Mouse (Mus musculus) kidney, postnatal 0 days (tissue): ENCODE data around the gene Jak3. TPM values are rescaled to one million over a fixed set of nuclear protein-coding genes. Genes with fewer than 3 reads are reported as not detected.
"Not testable (repeated sequence)": the region's sequence is repeated elsewhere in the genome, so short reads cannot be mapped to it uniquely, and the experiment has no call there.

Source experiments
- ATAC-seq: fragments of 200-750 bp; cut with Nextera tagmentation; replicated peaks from 2 replicates; pipeline ENCODE4 v1.8.0; 2017; ENCODE audit warnings: low read depth, moderate number of reproducible peaks, moderate TSS enrichment, moderate library complexity; ENCODE audit not compliant: low FRiP score
- DNase-seq: peaks from one replicate; pipeline ENCODE4 v3.0.0-alpha.2; 2016; ENCODE audit warnings: low spot score
- H3K27ac ChIP-seq: fragments of 300-500 bp; sonication (generic); 2 replicates; pipeline ENCODE4 v1.5.1; 2014; ENCODE audit warnings: mild to moderate bottlenecking
- H3K27me3 ChIP-seq: fragments of 300-500 bp; sonication (generic); 2 replicates; pipeline ENCODE4 v1.6.1; 2014; ENCODE audit warnings: low read length, mixed read lengths; ENCODE audit not compliant: insufficient read depth
- H3K36me3 ChIP-seq: fragments of 300-500 bp; sonication (generic); 2 replicates; pipeline ENCODE4 v1.6.1; 2014; ENCODE audit warnings: low read length, mixed read lengths; ENCODE audit not compliant: insufficient read depth
- H3K4me1 ChIP-seq: fragments of 300-500 bp; sonication (generic); replicated peaks from 2 replicates; pipeline ENCODE4 v1.6.1; 2014; ENCODE audit warnings: antibody characterized with exemption, low read length, mixed read lengths; ENCODE audit not compliant: insufficient read depth
- H3K4me2 ChIP-seq: fragments of 300-500 bp; sonication (generic); 2 replicates; pipeline ENCODE4 v1.6.1; 2014; ENCODE audit warnings: mild to moderate bottlenecking, low read length, moderate library complexity, mixed read lengths
- H3K4me3 ChIP-seq: fragments of 300-500 bp; sonication (generic); replicated peaks from 2 replicates; pipeline ENCODE4 v1.5.1; 2014; ENCODE audit warnings: low read depth, low read length
- H3K9ac ChIP-seq: fragments of 300-500 bp; sonication (generic); 2 replicates; pipeline ENCODE4 v1.6.1; 2014; ENCODE audit warnings: low read depth, low read length
- H3K9me3 ChIP-seq: fragments of 300-500 bp; sonication (generic); replicated peaks from 2 replicates; pipeline ENCODE4 v1.6.1; 2016; ENCODE audit warnings: low read length, inconsistent platforms, mixed read lengths
- CTCF ChIP-seq: IDR thresholded peaks from 2 replicates; pipeline ENCODE4 v1.5.1; 2016; ENCODE audit warnings: antibody characterized with exemption, low read depth, mild to moderate bottlenecking, moderate library complexity
- WGBS: fragments of 180-500 bp; shearing (Covaris S2); extraction: QIAGEN DNeasy Blood & Tissue Kit; methylation state at CpG from one replicate; pipeline ENCODE4 v1.1.7; 2014; 5-methylcytosine and 5-hydroxymethylcytosine counted together
- microRNA-seq: library from miRNA; unstranded; fragments of <30 nt; microRNA quantifications from one replicate; pipeline ENCODE4, GENCODE M21; 2016
- polyA plus RNA-seq: library from polyadenylated mRNA; unstranded; fragments of >200 nt; fragmentation: Nextera tagmentation; extraction: Ambion mirVana; gene quantifications from 2 replicates; pipeline ENCODE4 v1.2.1, GENCODE M21; 2015

Jak3 gene
- polyA plus RNA-seq, 1 experiment from 2014 or later = 5.3 TPM

GRCm38 (mm10) chr8:71728240-71728785, 52.2 kb downstream of the Jak3 start:
- WGBS = 7% methylated on average over 20 of the region's 21 CpGs
- Histone ChIP-seq H3K4me1 (no peaks in the 10 kb centered on the region), H3K4me3 (peak overlapping the region; percentile 26), H3K36me3 (no peaks in the 10 kb centered on the region), H3K4me2 (peak overlapping the region; percentile 55), H3K9me3 (no peaks in the 10 kb centered on the region), H3K27me3 (no peaks in the 10 kb centered on the region), H3K9ac (peak overlapping the region; percentile 42; the same call in 1 of the 2 replicates), H3K27ac (no peak overlapping the region)
- TF ChIP-seq CTCF = no peak
- peak; percentile 27; the same call in 1 of the 2 replicates for ATAC-seq
- DNase-seq = peak; percentile 42

- H3K9ac ChIP-seq = no peak overlapping the region
- ATAC-seq = no peak
- no peaks in the 10 kb centered on the region for H3K27me3 ChIP-seq
- DNase-seq = no peak
- no peaks in the 10 kb centered on the region for H3K9me3 ChIP-seq
- no peaks in the 10 kb centered on the region for H3K4me1 ChIP-seq
- 5% methylated on average over 14 of the region's 16 CpGs for WGBS
- no peak overlapping the region for H3K27ac ChIP-seq
- peak overlapping the region; percentile 55 for H3K4me2 ChIP-seq
- H3K36me3 ChIP-seq = no peaks in the 10 kb centered on the region
- no peak for TF ChIP-seq CTCF
- H3K4me3 ChIP-seq = peak overlapping the region; percentile 26
Measured at GRCm38 (mm10) chr8:71728826-71729620, 52.9 kb downstream of the Jak3 start.

- no peak for ATAC-seq
- no peak overlapping the region for H3K9ac ChIP-seq
- H3K27ac ChIP-seq = no peak overlapping the region
- WGBS = 43% methylated on average over 3 of the region's 3 CpGs
- no peaks in the 10 kb centered on the region for H3K27me3 ChIP-seq
- no peaks in the 10 kb centered on the region for H3K9me3 ChIP-seq
- no peaks in the 10 kb centered on the region for H3K4me1 ChIP-seq
- no peak overlapping the region for H3K4me2 ChIP-seq
- peak; percentile 48 for DNase-seq
- TF ChIP-seq CTCF = peak; percentile 70
- no peaks in the 10 kb centered on the region for H3K36me3 ChIP-seq
- no peak overlapping the region for H3K4me3 ChIP-seq
Measured at GRCm38 (mm10) chr8:71731652-71732230, 55.6 kb downstream of the Jak3 start.

- H3K4me3 ChIP-seq, H3K4me2 ChIP-seq, H3K9me3 ChIP-seq, H3K27me3 ChIP-seq, H3K9ac ChIP-seq, H3K4me1 ChIP-seq, H3K27ac ChIP-seq, H3K36me3 ChIP-seq, DNase-seq, ATAC-seq: not testable (repeated sequence)
Measured at GRCm38 (mm10) chr8:71738316-71738715, 62.2 kb downstream of the Jak3 start.

Small RNA genes within 50 kb of the gene (microRNA-seq; reads per million reads assigned to microRNA genes)
- gene Mir6769b = not detected

Other genes starting within 250 kb of the Jak3 start
- gene Abhd8, start 212.6 kb upstream of the Jak3 start, polyA plus RNA-seq = 35.0 and 38.3 TPM in 2 replicates
- 242 and 245 TPM in 2 replicates for gene Mrpl34, start 211.3 kb upstream of the Jak3 start, polyA plus RNA-seq
- gene Dda1, start 207.1 kb upstream of the Jak3 start, polyA plus RNA-seq = 88.0 and 93.7 TPM in 2 replicates
- 0.84 and 1.4 TPM in 2 replicates for gene Ano8, start 190.3 kb upstream of the Jak3 start, polyA plus RNA-seq
- 14.5 and 14.6 TPM in 2 replicates for gene Gtpbp3, start 188.2 kb upstream of the Jak3 start, polyA plus RNA-seq
- 182 and 208 TPM in 2 replicates for gene Plvap, start 164.5 kb upstream of the Jak3 start, polyA plus RNA-seq
- gene Ccdc194, start 150.6 kb upstream of the Jak3 start, polyA plus RNA-seq = 0.19 and 0.20 TPM in 2 replicates
- 106 and 124 TPM in 2 replicates for gene Bst2, start 138.8 kb upstream of the Jak3 start, polyA plus RNA-seq
- 129 and 131 TPM in 2 replicates for gene Mvb12a, start 133.4 kb upstream of the Jak3 start, polyA plus RNA-seq
- gene Tmem221, start 117.4 kb upstream of the Jak3 start, polyA plus RNA-seq = 17.1 and 19.1 TPM in 2 replicates
- 0.13 and 0.20 TPM in 2 replicates for gene Nxnl1, start 109.7 kb upstream of the Jak3 start, polyA plus RNA-seq
- gene Slc27a1, start 107.4 kb upstream of the Jak3 start, polyA plus RNA-seq = 50.5 and 53.7 TPM in 2 replicates
- 279 and 296 TPM in 2 replicates for gene Pgls, start 84.1 kb upstream of the Jak3 start, polyA plus RNA-seq
- 2.5 and 2.8 TPM in 2 replicates for gene Fam129c, start 78.6 kb upstream of the Jak3 start, polyA plus RNA-seq
- gene Colgalt1, start 65.3 kb upstream of the Jak3 start, polyA plus RNA-seq = 64.1 and 66.2 TPM in 2 replicates
- gene Unc13a, start 4.5 kb upstream of the Jak3 start, polyA plus RNA-seq = 0.50 and 0.60 TPM in 2 replicates
- gene Insl3, start 12.9 kb downstream of the Jak3 start, polyA plus RNA-seq = 1.3 TPM in 2 replicates
- gene B3gnt3, start 25.5 kb downstream of the Jak3 start, polyA plus RNA-seq = 4.3 TPM in 2 replicates
- 3.4 and 4.1 TPM in 2 replicates for gene Fcho1, start 49.4 kb downstream of the Jak3 start, polyA plus RNA-seq
- 4.8 and 5.4 TPM in 2 replicates for gene Zfp709, start 205.7 kb downstream of the Jak3 start, polyA plus RNA-seq
- gene Zfp882, start 232.3 kb downstream of the Jak3 start, polyA plus RNA-seq = 4.0 and 4.6 TPM in 2 replicates
- gene Zfp617, start 232.3 kb downstream of the Jak3 start, polyA plus RNA-seq = 13.6 and 17.3 TPM in 2 replicates